Mouse (Mus musculus) liver, embryonic 15.5 days (tissue): Measurements from ENCODE around the gene Mrgprf. TPM values are rescaled to one million over a fixed set of nuclear protein-coding genes. Genes with fewer than 3 reads are reported as not detected.

ENCODE experiments used
- ATAC-seq: fragments of 200-750 bp; cut with Nextera tagmentation; 2 replicates; pipeline ENCODE4 v1.8.0; 2017; ENCODE audit warnings: moderate number of reproducible peaks, mild to moderate bottlenecking, moderate library complexity; ENCODE audit not compliant: insufficient read depth
- H3K27ac ChIP-seq: fragments of 300-500 bp; sonication (generic); replicated peaks from 2 replicates; pipeline ENCODE4 v1.5.1; 2015; ENCODE audit warnings: mild to moderate bottlenecking, inconsistent platforms
- H3K27me3 ChIP-seq: fragments of 300-500 bp; sonication (generic); 2 replicates; pipeline ENCODE4 v1.6.1; 2015; ENCODE audit warnings: mild to moderate bottlenecking, inconsistent platforms
- H3K36me3 ChIP-seq: fragments of 300-500 bp; sonication (generic); replicated peaks from 2 replicates; pipeline ENCODE4 v1.6.1; 2015; ENCODE audit warnings: moderate library complexity, mild to moderate bottlenecking, inconsistent platforms
- H3K4me1 ChIP-seq: fragments of 300-500 bp; sonication (generic); replicated peaks from 2 replicates; pipeline ENCODE4 v1.6.1; 2015; ENCODE audit warnings: inconsistent platforms
- H3K4me2 ChIP-seq: fragments of 300-500 bp; sonication (generic); 2 replicates; pipeline ENCODE4 v1.6.1; 2015; ENCODE audit warnings: moderate library complexity, mild to moderate bottlenecking, inconsistent platforms
- H3K4me3 ChIP-seq: fragments of 300-500 bp; sonication (generic); replicated peaks from 2 replicates; pipeline ENCODE4 v1.5.1; 2015; ENCODE audit warnings: mild to moderate bottlenecking, inconsistent platforms
- H3K9ac ChIP-seq: fragments of 300-500 bp; sonication (generic); 2 replicates; pipeline ENCODE4 v1.6.1; 2015; ENCODE audit warnings: moderate library complexity, mild to moderate bottlenecking, inconsistent platforms
- H3K9me3 ChIP-seq: fragments of 300-500 bp; sonication (generic); replicated peaks from 2 replicates; pipeline ENCODE4 v1.6.1; 2016; ENCODE audit warnings: inconsistent platforms
- WGBS: fragments of 180-500 bp; shearing (Covaris S2); methylation state at CpG from one replicate; pipeline ENCODE4 v1.1.7; 2015; ENCODE audit warnings: mixed read lengths; ENCODE audit not compliant: insufficient replicate concordance; 5-methylcytosine and 5-hydroxymethylcytosine counted together
- polyA plus RNA-seq: library from polyadenylated mRNA; unstranded; fragments of >200 nt; fragmentation: Nextera tagmentation; extraction: Ambion mirVana; gene quantifications from 2 replicates; pipeline ENCODE4 v1.2.1, GENCODE M21; 2015

Mrgprf gene
- polyA plus RNA-seq, result 0.12 and 0.28 TPM in 2 replicates

DNA sequence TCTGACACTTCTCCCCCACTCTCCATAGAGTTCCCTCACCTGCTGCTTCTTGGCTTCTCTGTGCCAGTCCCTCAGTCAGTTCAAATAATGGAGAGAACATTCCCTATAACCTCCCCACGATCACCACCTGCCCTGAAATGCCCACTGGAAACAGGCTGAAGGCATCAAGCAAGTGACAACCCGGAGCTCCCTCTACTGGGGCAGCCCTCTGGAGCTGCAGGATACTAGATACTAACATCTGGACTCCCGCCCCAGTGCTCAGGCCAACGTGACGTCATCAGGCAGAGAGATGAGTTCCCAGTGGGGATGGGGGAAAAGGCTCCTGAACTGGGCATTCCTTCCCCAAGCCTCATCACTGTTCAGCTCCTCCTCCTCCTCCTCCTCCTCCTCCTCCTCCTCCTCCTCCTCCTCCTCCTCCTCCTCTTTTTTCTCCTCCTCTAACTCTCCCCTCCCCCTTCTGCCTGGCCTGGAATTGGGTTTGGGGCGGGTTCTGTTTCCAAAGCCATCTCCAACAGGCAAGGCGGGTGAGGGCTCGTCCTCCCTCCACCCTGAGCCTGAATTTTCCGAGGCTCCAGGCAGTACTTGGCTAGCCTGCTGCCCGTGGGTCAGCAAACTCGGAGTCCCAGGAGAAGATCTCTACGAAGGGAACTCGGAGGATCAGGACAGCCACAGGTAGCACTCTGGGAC, at the start of gene Mrgprf:
TSS of gene Mrgprf (plus strand) at position 508 of the 687 bp plus-strand sequence.
- Histone ChIP-seq H3K9me3 (no peaks in the 10 kb centered on the region), H3K27ac (no peak within 1 kb of the TSS), H3K36me3 (no peaks in the 10 kb centered on the region), H3K4me1 (peaks cover 12% of the 10 kb centered on the region), H3K27me3 (no peaks in the 10 kb centered on the region), H3K9ac (no peak within 1 kb of the TSS), H3K4me2 (no peak within 1 kb of the TSS), H3K4me3 (no peak within 1 kb of the TSS)
- WGBS, result 25% methylated on average over 13 of the region's 13 CpGs
- ATAC-seq, result no peak

DNA sequence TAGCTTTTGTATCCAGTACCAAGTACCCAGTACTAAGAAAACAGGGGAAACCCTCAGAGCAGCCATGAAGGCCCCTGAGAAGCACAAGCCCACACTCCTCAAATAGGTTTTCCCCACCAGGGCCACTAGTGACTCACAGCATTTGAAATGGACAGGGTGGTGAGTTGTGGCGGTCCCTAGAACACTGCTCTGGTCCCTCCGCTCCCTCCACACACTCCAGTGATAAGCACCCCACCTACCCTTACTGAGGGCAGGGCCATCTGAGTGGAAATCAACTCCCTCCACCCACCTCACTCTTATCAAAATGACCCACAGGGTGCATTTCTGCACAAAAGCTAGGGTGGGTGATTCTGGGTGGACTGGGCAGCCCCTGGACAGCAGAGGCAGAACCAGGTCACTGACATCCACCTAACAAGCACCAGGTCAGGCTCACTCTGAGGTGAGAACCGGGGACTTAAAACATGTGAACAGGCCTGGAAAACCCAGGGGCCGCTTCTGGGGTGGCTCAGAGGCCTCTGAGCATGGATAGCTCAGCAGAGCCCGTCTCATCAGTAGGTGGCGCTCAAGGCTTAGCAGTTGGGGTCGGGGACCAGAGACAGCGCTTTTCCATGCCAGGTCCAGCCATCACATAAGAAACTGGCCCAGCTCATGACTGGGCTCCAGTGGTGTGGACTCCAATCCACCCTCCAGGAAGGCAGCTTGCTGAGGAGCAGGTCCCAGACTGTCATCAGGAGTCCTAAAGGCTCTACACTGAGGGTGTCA, 47.7 kb upstream of the Mrgprf start:
- Histone ChIP-seq H3K4me2 (no peak overlapping the region), H3K9ac (no peak overlapping the region), H3K4me1 (peaks cover 5% of the 10 kb centered on the region), H3K4me3 (no peak overlapping the region), H3K36me3 (no peaks in the 10 kb centered on the region), H3K9me3 (no peaks in the 10 kb centered on the region), H3K27ac (no peak overlapping the region), H3K27me3 (no peaks in the 10 kb centered on the region)
- 21% methylated on average over 8 of the region's 8 CpGs for WGBS
- peak; percentile 43; the same call in 1 of the 2 replicates for ATAC-seq

DNA sequence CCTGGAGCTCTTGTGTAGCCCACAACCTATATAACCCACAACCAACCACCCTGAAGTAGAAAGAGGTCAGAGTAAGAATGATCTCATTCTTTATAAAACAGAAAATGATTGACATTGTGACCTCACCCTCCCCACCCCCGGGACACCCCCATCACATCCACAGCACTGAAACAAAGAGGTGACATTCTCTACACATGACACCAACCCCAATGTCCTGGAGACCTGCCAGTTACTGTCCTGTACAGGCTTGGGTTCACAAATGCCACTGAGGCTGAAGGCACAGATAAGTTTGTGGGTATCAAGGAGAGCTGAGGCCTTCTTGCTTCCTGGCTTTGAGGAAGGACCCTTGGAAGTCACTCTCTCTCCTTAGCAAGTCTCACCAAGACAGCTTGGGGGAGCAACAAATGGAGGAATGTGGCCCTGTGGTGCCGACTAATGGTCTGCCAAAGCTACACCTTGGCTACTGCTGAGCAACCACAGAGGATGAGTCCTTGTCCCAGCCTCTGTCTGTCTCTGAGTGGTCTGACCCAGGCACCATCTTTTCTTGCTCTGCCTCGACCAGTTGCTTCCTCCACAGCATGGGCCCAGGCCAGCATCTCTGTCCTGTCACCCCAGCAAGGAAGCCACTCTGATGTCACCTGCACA, 46.5 kb upstream of the Mrgprf start:
- H3K9me3 ChIP-seq, result no peaks in the 10 kb centered on the region
- no peak for ATAC-seq
- no peak overlapping the region for H3K4me2 ChIP-seq
- H3K4me3 ChIP-seq, result no peak overlapping the region
- WGBS, result 42% methylated on average over 3 of the region's 3 CpGs
- H3K4me1 ChIP-seq, result peaks cover 5% of the 10 kb centered on the region
- no peak overlapping the region for H3K9ac ChIP-seq
- H3K36me3 ChIP-seq, result no peaks in the 10 kb centered on the region
- H3K27me3 ChIP-seq, result no peaks in the 10 kb centered on the region
- H3K27ac ChIP-seq, result no peak overlapping the region

DNA sequence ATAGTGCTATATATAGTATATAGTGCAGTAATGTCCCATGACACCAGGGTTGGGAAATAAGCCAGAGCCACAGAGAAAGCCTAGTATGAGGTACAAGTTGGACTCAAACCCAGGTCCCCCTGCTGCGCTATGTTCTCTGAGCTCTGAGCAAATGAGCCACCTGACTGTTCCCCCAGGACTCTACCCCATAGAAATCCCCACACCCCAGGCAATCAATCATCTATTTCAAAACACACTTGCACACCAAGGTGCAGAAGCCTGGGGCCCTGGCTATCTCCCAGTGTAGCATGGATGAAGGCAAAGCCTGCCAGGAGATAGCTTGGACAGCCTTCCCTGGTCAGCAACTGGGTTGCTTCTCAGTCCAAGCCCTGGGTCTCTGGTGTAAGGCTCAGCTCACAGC, 44.5 kb upstream of the Mrgprf start:
- WGBS, result 88% methylated on average over 1 of the region's 1 CpGs
- Histone ChIP-seq H3K9me3 (no peaks in the 10 kb centered on the region), H3K27me3 (no peaks in the 10 kb centered on the region), H3K27ac (no peak overlapping the region), H3K36me3 (no peaks in the 10 kb centered on the region), H3K9ac (no peak overlapping the region), H3K4me3 (no peak overlapping the region), H3K4me2 (no peak overlapping the region), H3K4me1 (peaks cover 5% of the 10 kb centered on the region)
- ATAC-seq, result no peak

DNA sequence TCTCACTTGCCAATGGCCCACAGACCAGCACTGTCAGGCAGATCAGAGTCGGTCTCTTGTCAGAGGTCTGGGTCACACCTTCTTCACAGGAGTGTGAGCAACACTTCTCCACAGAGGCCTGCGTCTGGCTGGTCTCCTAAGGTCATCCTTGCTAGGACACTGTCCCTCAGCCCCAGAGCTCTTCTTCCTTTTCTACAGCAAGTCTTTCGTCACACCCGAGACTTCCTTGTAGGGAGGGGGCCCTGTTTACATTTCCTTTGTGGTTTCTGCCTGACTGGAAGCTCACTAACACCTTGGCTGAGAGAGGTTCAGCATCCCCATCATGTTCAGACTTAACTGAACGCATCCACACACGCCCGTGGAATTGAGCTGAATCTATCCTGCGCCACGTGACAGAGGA, 36.4 kb upstream of the Mrgprf start:
- WGBS, result 50% methylated on average over 9 of the region's 9 CpGs
- H3K36me3 ChIP-seq, result peaks cover 7% of the 10 kb centered on the region

DNA sequence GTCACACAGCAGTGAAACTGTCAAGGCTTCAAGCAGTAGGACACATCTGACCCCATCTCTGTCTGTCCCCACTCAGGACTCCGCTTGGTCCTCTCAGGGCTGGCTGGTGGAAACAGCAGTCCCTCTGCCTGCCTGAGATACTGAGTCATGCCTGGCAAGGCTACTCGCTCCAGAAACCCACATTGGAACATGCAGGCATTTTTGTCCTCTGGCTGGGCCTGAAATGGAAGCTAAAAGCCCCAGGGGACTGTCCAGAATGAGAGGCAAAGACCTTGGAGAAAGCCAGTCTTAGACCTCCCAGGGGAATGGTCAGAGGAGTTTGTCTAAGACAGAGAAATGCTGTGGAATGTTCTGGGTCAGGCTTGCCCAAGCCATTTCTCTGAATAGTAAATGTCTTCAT, 34.6 kb upstream of the Mrgprf start:
- no peak overlapping the region for H3K4me2 ChIP-seq
- H3K9me3 ChIP-seq, result no peaks in the 10 kb centered on the region
- no peak overlapping the region for H3K27ac ChIP-seq
- peaks cover 7% of the 10 kb centered on the region for H3K36me3 ChIP-seq
- no peak for ATAC-seq
- no peak overlapping the region for H3K4me3 ChIP-seq
- peaks cover 2% of the 10 kb centered on the region; the same call in 1 of the 2 replicates for H3K4me1 ChIP-seq
- H3K9ac ChIP-seq, result no peak overlapping the region
- 53% methylated on average over 2 of the region's 2 CpGs for WGBS
- H3K27me3 ChIP-seq, result no peaks in the 10 kb centered on the region

More for the DNA sequence above, 36.4 kb upstream of the Mrgprf start:
- H3K9ac ChIP-seq, result no peak overlapping the region
- ATAC-seq, result no peak
- H3K9me3 ChIP-seq, result no peaks in the 10 kb centered on the region
- no peak overlapping the region for H3K4me2 ChIP-seq
- H3K4me3 ChIP-seq, result no peak overlapping the region
- no peak overlapping the region for H3K27ac ChIP-seq
- H3K27me3 ChIP-seq, result no peaks in the 10 kb centered on the region
- peaks cover 2% of the 10 kb centered on the region; the same call in 1 of the 2 replicates for H3K4me1 ChIP-seq

DNA sequence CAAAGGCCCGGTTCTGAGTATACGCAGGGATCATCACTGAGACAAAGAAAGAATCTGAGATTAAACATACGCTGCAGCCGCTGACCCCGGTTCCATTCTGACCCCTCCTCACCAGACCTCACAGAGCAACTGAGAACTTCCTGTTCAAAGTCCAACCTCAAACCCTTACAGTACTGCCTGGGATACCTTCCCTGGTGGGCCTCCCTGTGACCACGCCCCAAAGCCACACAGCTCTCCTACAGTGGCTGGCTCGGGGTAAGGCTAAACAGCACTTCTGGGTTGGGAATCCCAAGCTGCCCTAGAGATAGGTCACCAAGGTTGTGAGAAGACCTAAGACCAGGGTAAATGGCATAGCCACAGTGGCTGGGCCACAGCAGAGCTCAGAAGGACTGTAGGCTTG, 31.7 kb upstream of the Mrgprf start:
- H3K4me2 ChIP-seq, result no peak overlapping the region
- no peaks in the 10 kb centered on the region for H3K27me3 ChIP-seq
- peaks cover 10% of the 10 kb centered on the region for H3K36me3 ChIP-seq
- no peak overlapping the region for H3K4me3 ChIP-seq
- H3K9me3 ChIP-seq, result no peaks in the 10 kb centered on the region
- H3K27ac ChIP-seq, result no peak overlapping the region
- no peak for ATAC-seq
- peaks cover 1% of the 10 kb centered on the region; the same call in 1 of the 2 replicates for H3K4me1 ChIP-seq
- 60% methylated on average over 7 of the region's 7 CpGs for WGBS
- H3K9ac ChIP-seq, result no peak overlapping the region

DNA sequence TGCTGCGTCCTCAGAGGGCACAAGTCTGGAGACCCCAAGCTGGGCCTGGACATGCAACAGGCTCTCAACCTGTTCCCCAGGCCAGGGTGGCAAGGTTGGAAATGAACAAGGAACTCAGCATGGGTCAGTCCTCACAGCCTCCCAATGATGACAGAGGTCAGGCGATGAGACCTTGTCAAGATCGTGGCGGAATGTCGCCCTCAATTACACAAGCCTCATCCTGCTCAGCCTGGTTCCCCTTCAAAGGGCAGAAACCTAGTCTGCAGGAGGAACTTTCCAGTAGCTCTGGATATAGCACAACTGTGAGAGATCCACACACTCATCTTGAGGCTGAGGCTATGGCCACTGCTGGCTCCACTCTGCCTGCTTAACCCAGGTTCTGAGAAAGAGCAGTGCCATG, 29.7 kb upstream of the Mrgprf start:
- WGBS, result 76% methylated on average over 5 of the region's 5 CpGs
- H3K4me3 ChIP-seq, result no peak overlapping the region
- H3K27ac ChIP-seq, result no peak overlapping the region
- H3K4me2 ChIP-seq, result no peak overlapping the region
- peaks cover 10% of the 10 kb centered on the region for H3K36me3 ChIP-seq
- H3K4me1 ChIP-seq, result no peaks in the 10 kb centered on the region; the same call in 1 of the 2 replicates
- ATAC-seq, result no peak
- no peaks in the 10 kb centered on the region for H3K9me3 ChIP-seq
- no peaks in the 10 kb centered on the region for H3K27me3 ChIP-seq
- H3K9ac ChIP-seq, result no peak overlapping the region

DNA sequence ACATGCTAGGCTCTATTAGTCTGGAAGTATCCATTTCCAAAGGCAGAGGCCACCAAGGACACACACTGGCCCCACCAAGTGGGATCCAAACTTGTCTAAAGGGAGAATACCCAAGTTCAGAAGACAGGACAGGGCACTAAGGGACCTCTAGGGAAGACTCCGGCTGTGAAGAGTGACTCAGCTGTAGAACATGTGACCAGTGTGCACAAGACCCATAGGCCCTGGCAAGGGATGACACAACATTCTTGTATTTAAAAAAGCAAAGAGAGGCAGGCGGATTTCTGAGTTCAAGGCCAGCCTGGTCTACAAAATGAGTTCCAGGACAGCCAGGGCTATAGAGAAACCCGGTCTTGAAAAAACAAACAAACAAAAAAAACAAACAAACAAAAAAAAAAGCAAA, 25.1 kb upstream of the Mrgprf start:
- H3K27me3 ChIP-seq, result no peaks in the 10 kb centered on the region
- no peak overlapping the region for H3K4me3 ChIP-seq
- 60% methylated on average over 3 of the region's 3 CpGs for WGBS
- no peak overlapping the region for H3K4me2 ChIP-seq
- H3K27ac ChIP-seq, result no peak overlapping the region
- H3K4me1 ChIP-seq, result no peaks in the 10 kb centered on the region
- H3K9me3 ChIP-seq, result no peaks in the 10 kb centered on the region
- H3K9ac ChIP-seq, result no peak overlapping the region
- ATAC-seq, result no peak
- H3K36me3 ChIP-seq, result peaks cover 4% of the 10 kb centered on the region

DNA sequence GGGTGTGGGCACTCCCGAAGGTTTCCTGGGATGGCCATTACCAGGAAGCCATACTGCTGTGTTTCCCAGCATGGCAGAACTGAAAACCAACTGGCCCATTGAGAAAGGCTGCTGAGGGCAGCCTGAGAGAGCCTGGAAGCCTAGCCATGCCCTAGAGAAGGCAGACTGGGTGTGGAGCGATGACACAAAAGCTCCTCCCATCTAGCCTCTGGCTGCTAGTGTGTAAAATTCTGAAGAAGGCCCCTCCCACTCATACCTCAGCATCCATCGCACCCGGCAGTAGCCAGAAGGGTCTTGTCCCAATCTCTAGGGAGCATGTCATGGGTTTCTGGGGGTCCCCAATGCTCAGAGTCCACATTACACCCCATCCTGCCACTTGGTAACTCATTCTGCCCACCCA, 19.2 kb upstream of the Mrgprf start:
- WGBS, result 77% methylated on average over 4 of the region's 4 CpGs
- ATAC-seq, result no peak

DNA sequence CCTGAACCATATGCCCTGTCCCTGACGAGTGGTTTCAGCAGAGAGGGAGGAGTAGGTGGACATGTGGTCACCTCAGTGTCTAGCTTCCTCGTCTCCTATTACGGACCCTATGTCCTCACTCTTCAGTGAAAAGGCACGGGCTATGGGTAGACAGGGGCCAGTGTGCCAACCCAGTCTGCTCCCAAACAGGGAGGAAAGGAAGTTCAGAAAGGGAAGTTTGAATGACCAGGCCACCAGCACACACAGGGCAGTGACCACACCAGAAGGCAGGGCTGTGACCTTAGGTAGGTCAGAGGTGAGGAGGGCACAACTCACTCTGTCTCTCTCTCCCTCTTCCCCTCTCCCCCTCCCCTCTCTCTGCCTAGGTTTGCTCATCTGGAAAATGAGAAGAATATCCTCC, 17.6 kb upstream of the Mrgprf start:
- WGBS, result 20% methylated on average over 4 of the region's 4 CpGs
- H3K9ac ChIP-seq, result peak overlapping the region; percentile 47; the same call in 1 of the 2 replicates

More for the DNA sequence above, 19.2 kb upstream of the Mrgprf start:
- Histone ChIP-seq H3K27me3 (no peaks in the 10 kb centered on the region), H3K4me3 (no peak overlapping the region), H3K4me1 (peaks cover 31% of the 10 kb centered on the region), H3K27ac (no peak overlapping the region), H3K36me3 (no peaks in the 10 kb centered on the region; the same call in 1 of the 2 replicates), H3K9me3 (no peaks in the 10 kb centered on the region), H3K9ac (no peak overlapping the region), H3K4me2 (no peak overlapping the region)

More for the DNA sequence above, 17.6 kb upstream of the Mrgprf start:
- H3K4me1 ChIP-seq, result peaks cover 31% of the 10 kb centered on the region
- H3K36me3 ChIP-seq, result no peaks in the 10 kb centered on the region; the same call in 1 of the 2 replicates
- peak overlapping the region; percentile 63 for H3K4me3 ChIP-seq
- no peaks in the 10 kb centered on the region for H3K27me3 ChIP-seq
- peak overlapping the region; percentile 78 for H3K4me2 ChIP-seq
- H3K27ac ChIP-seq, result no peak overlapping the region
- no peaks in the 10 kb centered on the region for H3K9me3 ChIP-seq
- ATAC-seq, result peak; percentile 19; the same call in 1 of the 2 replicates
